Mouse (Mus musculus) gastrocnemius, adult 2 months (tissue): ENCODE results near the gene Nek2. TPM values are rescaled to one million over a fixed set of nuclear protein-coding genes. Genes with fewer than 3 reads are reported as not detected.

ENCODE experiments used
- DNase-seq: peaks from one replicate; pipeline ENCODE4 v3.0.0; 2022
- H3K27ac ChIP-seq: fragments of 200-600 bp; 2 replicates; pipeline ENCODE4 v1.8.1; 2022; ENCODE audit warnings: mild to moderate bottlenecking
- H3K4me3 ChIP-seq: fragments of 200-600 bp; 2 replicates; pipeline ENCODE4 v1.8.1; 2022; ENCODE audit warnings: mild to moderate bottlenecking, moderate library complexity
- CTCF ChIP-seq: fragments of 200-600 bp; IDR thresholded peaks from 2 replicates; pipeline ENCODE4 v1.8.1; 2022; ENCODE audit warnings: antibody characterized with exemption, mild to moderate bottlenecking, moderate library complexity
- intact Hi-C: fragments of 180-260 bp; cut with DNase I; formaldehyde crosslinking; loops from one replicate; pipeline ENCODE4 v1.15.1; 2025
- total RNA-seq, 2 experiments: library from RNA; stranded (reverse); gene quantifications; 2 replicates each; pipeline ENCODE4 v1.2.3; 2021

Nek2 gene
- total RNA-seq, 2 experiments from 2014 or later = 0.26 to 0.33 TPM

GRCm38 (mm10) chr1:191853442-191853841 is 32.2 kb downstream of the Nek2 start:
- no peak for TF ChIP-seq CTCF
- intact Hi-C loops = no loop called here
- Histone ChIP-seq H3K4me3 (no peak overlapping the region), H3K27ac (no peak overlapping the region)
- no peak for DNase-seq

- H3K27ac ChIP-seq = no peak overlapping the region
- intact Hi-C loops = no loop called here
- H3K4me3 ChIP-seq = no peak overlapping the region
- TF ChIP-seq CTCF = no peak
- DNase-seq = no peak
Measured at GRCm38 (mm10) chr1:191854716-191855115, 33.5 kb downstream of the Nek2 start.

GRCm38 (mm10) chr1:191855136-191855878 is 34.1 kb downstream of the Nek2 start:
- DNase-seq = no peak
- H3K27ac ChIP-seq = no peak overlapping the region

GRCm38 (mm10) chr1:191856886-191857651 is 35.8 kb downstream of the Nek2 start:
- Histone ChIP-seq H3K27ac (no peak overlapping the region), H3K4me3 (no peak overlapping the region)
- no peak for TF ChIP-seq CTCF
- no peak for DNase-seq
- intact Hi-C loops = no loop called here

More at GRCm38 (mm10) chr1:191855136-191855878, 34.1 kb downstream of the Nek2 start:
- TF ChIP-seq CTCF = no peak
- intact Hi-C loops = no loop called here
- H3K4me3 ChIP-seq = no peak overlapping the region

GRCm38 (mm10) chr1:191858136-191858535 is 36.9 kb downstream of the Nek2 start:
- no peak for TF ChIP-seq CTCF
- no peak for DNase-seq
- intact Hi-C loops = no loop called here
- no peak overlapping the region for H3K27ac ChIP-seq
- no peak overlapping the region for H3K4me3 ChIP-seq

GRCm38 (mm10) chr1:191859847-191860246 is 38.6 kb downstream of the Nek2 start:
- no peak overlapping the region for H3K27ac ChIP-seq
- H3K4me3 ChIP-seq = no peak overlapping the region
- intact Hi-C loops = no loop called here
- no peak for DNase-seq
- TF ChIP-seq CTCF = no peak

- no peak for DNase-seq
- TF ChIP-seq CTCF = no peak
- Histone ChIP-seq H3K27ac (no peak overlapping the region), H3K4me3 (no peak overlapping the region)
- intact Hi-C loops = no loop called here
Measured at GRCm38 (mm10) chr1:191861247-191861646, 40.0 kb downstream of the Nek2 start.

GRCm38 (mm10) chr1:191863833-191864550 is 42.7 kb downstream of the Nek2 start:
- TF ChIP-seq CTCF = no peak
- intact Hi-C loops = no loop called here
- Histone ChIP-seq H3K27ac (no peak overlapping the region), H3K4me3 (no peak overlapping the region)
- no peak for DNase-seq

- intact Hi-C loops = no loop called here
- no peak overlapping the region for H3K27ac ChIP-seq
Measured at GRCm38 (mm10) chr1:191864551-191865027, 43.3 kb downstream of the Nek2 start.

GRCm38 (mm10) chr1:191872076-191872710 is 50.9 kb downstream of the Nek2 start:
- no peak for TF ChIP-seq CTCF
- no peak for DNase-seq
- Histone ChIP-seq H3K27ac (no peak overlapping the region), H3K4me3 (no peak overlapping the region)
- intact Hi-C loops = no loop called here

More at GRCm38 (mm10) chr1:191864551-191865027, 43.3 kb downstream of the Nek2 start:
- no peak for TF ChIP-seq CTCF
- no peak for DNase-seq
- no peak overlapping the region for H3K4me3 ChIP-seq

GRCm38 (mm10) chr1:191875006-191875405 is 53.8 kb downstream of the Nek2 start:
- TF ChIP-seq CTCF = no peak
- Histone ChIP-seq H3K4me3 (no peak overlapping the region), H3K27ac (no peak overlapping the region)
- no peak for DNase-seq
- intact Hi-C loops = no loop called here

- no peak for DNase-seq
- H3K4me3 ChIP-seq = no peak overlapping the region
- intact Hi-C loops = no loop called here
- no peak for TF ChIP-seq CTCF
- H3K27ac ChIP-seq = no peak overlapping the region
Measured at GRCm38 (mm10) chr1:191875683-191876305, 54.5 kb downstream of the Nek2 start.
